Mouse (Mus musculus) CH12.LX (cell line): ENCODE data around the gene Rae1.

Experiments
- BHLHE40 ChIP-seq: IDR thresholded peaks from 2 replicates; pipeline ENCODE4 v1.6.1; 2011; ENCODE audit warnings: mild to moderate bottlenecking, low read depth, low read length, improper control_type of control experiment
- CTCF ChIP-seq, 2 experiments: IDR thresholded peaks in 1 of 2; conservative IDR thresholded peaks in 1 of 2; 2 replicates each; pipeline ENCODE4 v1.5.1; 2011 to 2012; ENCODE audit warnings: low read depth in 2 of 2, low read length in 2 of 2, improper control_type of control experiment in 1 of 2, inconsistent platforms in 1 of 2, mild to moderate bottlenecking in 1 of 2, moderate library complexity in 1 of 2
- EP300 ChIP-seq: IDR thresholded peaks from 2 replicates; pipeline ENCODE4 v1.6.1; 2011; ENCODE audit warnings: low read length, improper control_type of control experiment
- JUN ChIP-seq: IDR thresholded peaks from 2 replicates; pipeline ENCODE4 v1.6.1; 2011; ENCODE audit warnings: low read depth, mild to moderate bottlenecking, low read length, improper control_type of control experiment, moderate library complexity; ENCODE audit not compliant: insufficient read depth
- MAX ChIP-seq: IDR thresholded peaks from 2 replicates; pipeline ENCODE4 v1.6.1; 2011; ENCODE audit warnings: low read length, improper control_type of control experiment
- NELFE ChIP-seq: IDR thresholded peaks from 2 replicates; pipeline ENCODE4 v1.6.1; 2011; ENCODE audit warnings: low read depth, low read length, improper control_type of control experiment
- POLR2A ChIP-seq: IDR thresholded peaks from 2 replicates; pipeline ENCODE4 v1.6.1; 2011; ENCODE audit warnings: low read depth, mild to moderate bottlenecking, improper control_type of control experiment, low read length
- POLR2AphosphoS2 ChIP-seq: IDR thresholded peaks from 2 replicates; pipeline ENCODE4 v1.6.1; 2011; ENCODE audit warnings: low read depth, low read length, improper control_type of control experiment
- USF1 ChIP-seq: IDR thresholded peaks from 2 replicates; pipeline ENCODE4 v1.6.1; 2014; ENCODE audit warnings: low read depth, mild to moderate bottlenecking, inconsistent platforms, low read length, improper control_type of control experiment
- USF2 ChIP-seq: conservative IDR thresholded peaks from 2 replicates; pipeline ENCODE4 v1.6.1; 2011; ENCODE audit warnings: low read depth, low read length, improper control_type of control experiment
- ZC3H11A ChIP-seq: IDR thresholded peaks from 2 replicates; pipeline ENCODE4 v1.6.1; 2012; ENCODE audit warnings: low read depth, mild to moderate bottlenecking, inconsistent platforms, low read length, improper control_type of control experiment

DNA sequence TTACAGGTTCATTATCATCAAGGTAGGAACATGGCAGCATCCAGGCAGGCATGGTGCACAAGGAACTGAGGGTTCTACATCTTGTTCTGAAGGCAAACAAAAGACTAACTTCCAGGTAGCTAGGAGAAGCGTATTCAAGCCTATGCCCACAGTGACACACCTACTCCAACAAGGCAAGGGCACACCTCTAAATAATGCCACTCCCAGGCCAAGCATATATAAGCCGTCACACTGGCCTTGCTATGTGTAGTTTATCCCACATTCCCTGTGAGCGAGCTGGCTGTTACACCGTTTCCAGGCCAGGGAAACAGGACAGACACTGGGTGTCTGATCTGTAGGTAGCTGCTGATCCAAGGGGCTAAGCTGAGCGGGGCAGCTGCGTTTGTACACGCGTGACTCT lies 11.5 kb downstream of the Rae1 start:
- TF ChIP-seq MAX, result no peak
- TF ChIP-seq POLR2A, result no peak
- no peak for TF ChIP-seq JUN
- TF ChIP-seq CTCF (conservative IDR thresholded peaks at IDR 0.05 in 1 of 2, IDR thresholded peaks at IDR 0.05 in 1 of 2; ENCODE audit: low read depth in 2 of 2, low read length in 2 of 2), result no peak
- TF ChIP-seq NELFE, result no peak
- no peak for TF ChIP-seq USF1
- TF ChIP-seq EP300, result no peak
- no peak for TF ChIP-seq POLR2AphosphoS2
- TF ChIP-seq BHLHE40, result no peak
- no peak for TF ChIP-seq ZC3H11A
- no peak for TF ChIP-seq USF2
